Mouse (Mus musculus) stomach, postnatal 0 days (tissue): ENCODE measurements at regions not wholly inside any gene's neighbourhood (a gene's known extent, or its start where the extent isn't known, plus 50 kb on each side); places are given as distances from the start of the nearest gene placed in this dataset.

Experiments
- CTCF ChIP-seq: IDR thresholded peaks from 2 replicates; pipeline ENCODE4 v1.5.1; 2016; ENCODE audit warnings: antibody characterized with exemption, low read depth, mild to moderate bottlenecking, moderate library complexity
- EP300 ChIP-seq: optimal IDR thresholded peaks from 2 replicates; pipeline ENCODE3; 2016; ENCODE audit warnings: antibody characterized with exemption

DNA sequence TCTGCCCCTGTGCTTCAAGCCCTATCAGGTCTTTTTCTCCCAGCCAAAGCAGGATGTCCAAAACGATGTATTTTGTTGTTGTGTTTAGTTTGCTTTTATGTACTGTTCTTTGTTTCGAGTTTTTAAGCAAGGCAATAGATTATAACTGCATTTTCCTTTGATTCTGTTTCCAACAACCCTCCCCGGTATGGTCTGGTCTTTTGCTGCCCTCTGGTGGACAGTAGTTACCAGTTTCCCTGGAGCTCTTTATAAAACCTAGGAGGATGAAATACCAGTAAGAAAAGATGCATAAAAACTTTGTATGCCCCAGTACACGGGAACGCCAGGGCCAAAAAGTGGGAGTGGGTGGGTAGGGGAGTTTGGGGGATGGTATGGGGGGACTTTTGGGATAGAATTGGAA lies 73.9 kb upstream of the Itm2a start:
- TF ChIP-seq CTCF = peak; percentile 80
- TF ChIP-seq EP300 = no peak
